Mouse (Mus musculus): ENCODE data around the gene Gm10061.
"Not testable (repeated sequence)": the region's sequence is repeated elsewhere in the genome, so short reads cannot be mapped to it uniquely, and the experiment has no call there.

Gene Gm10061

DNA sequence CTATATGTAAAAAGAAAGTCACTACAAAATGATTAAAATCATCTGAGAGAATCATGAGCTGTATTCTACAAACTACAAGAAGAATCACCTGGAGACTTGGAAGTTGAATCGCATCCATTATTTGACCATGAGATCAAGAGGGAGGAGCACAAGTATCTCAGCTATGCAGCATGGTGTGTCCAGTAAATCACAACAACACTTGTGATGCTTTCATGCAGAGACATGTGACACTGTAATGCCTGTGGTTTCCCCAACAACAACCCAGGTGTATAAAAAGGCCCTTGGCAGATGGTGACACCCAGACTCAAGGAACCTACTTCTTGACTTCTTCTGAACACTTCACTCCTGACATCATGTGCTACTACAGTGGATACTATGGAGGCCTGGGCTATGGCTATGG lies at the start of gene Gm10061:
TSS of gene Gm10061 (plus strand) at position 301 of the 400 bp plus-strand sequence.
- DNase-seq = no peak

DNA sequence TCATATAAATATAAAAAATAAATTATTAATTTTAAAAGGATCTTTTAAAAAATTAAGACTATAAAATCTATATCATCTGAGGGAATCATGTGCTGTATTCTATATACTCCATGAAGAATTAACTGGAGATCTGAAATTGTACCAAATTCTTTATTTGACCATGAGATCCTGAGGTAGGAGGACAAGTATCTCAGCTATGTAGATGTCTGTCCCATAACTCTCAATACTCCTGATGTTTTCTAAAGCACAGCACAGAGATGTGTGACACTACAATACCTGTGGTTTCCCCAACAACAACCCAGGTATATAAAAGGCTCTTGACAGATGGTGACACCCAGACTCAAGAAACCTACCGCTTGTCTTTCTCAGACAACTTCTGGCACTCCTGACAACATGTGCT lies 10.3 kb upstream of the Gm10061 start, which contains the start of gene Gm6358:
TSS of gene Gm6358 (plus strand) at position 301 of the 400 bp plus-strand sequence.
- DNase-seq = no peak

DNA sequence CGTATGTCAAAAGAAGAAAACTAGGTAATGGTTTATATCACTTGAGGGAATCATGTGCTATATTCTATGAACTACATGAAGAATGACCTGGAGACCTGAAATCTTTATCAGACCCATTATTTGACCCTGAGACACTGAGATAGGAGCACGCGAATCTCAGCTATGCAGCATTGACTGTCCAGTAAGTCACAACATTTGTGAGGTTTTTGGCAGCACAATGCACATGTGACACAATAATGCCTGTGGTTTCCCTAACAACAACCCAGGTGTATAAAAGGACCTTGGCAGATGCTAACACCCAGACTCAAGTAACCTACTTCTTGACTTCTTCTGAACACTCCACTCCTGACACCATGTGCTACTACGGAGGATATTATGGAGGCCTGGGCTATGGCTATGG lies 6.8 kb downstream of the Gm10061 start, which contains the start of gene Gm9789:
TSS of gene Gm9789 (plus strand) at position 301 of the 400 bp plus-strand sequence.
- DNase-seq = no peak

DNA sequence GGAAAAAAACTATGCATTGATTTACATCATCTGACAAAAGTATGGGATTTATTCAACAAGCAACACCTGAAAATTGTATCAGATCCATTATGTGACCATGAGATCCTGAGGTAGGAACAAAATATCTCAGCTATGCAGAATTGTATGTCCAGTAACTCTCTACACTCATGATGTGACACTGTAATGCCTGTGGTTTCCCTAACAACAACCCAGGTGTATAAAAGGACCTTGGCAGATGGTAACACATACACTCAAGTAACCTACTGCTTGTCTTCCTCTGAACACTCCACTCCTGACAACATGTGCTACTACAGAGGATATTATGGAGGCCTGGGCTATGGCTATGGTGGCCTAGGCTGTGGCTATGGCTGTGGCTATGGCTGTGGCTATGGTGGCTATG lies 18.3 kb downstream of the Gm10061 start, which contains the start of gene Gm7735:
TSS of gene Gm7735 (plus strand) at position 301 of the 400 bp plus-strand sequence.
- DNase-seq = not testable (repeated sequence)

DNA sequence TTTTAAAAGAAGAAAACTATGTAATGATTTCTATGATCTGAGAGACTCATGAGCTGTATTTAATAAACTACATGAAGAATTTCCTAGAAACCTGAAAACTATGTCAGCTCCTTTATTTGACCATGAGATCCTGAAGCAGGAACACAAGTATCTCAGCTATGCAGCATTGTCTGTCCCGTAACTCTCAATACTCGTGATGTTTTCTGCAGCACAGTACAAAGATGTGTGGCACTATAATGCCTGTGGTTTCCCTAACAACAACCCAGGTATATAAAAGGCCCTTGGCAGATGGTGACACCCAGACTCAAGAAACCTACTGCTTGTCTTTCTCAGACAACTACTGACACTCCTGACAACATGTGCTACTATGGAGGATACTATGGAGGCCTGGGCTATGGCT lies 23.5 kb downstream of the Gm10061 start, which contains the start of gene 1110057P08Rik:
TSS of gene 1110057P08Rik (plus strand) at position 301 of the 400 bp plus-strand sequence.
- no peak for DNase-seq

DNA sequence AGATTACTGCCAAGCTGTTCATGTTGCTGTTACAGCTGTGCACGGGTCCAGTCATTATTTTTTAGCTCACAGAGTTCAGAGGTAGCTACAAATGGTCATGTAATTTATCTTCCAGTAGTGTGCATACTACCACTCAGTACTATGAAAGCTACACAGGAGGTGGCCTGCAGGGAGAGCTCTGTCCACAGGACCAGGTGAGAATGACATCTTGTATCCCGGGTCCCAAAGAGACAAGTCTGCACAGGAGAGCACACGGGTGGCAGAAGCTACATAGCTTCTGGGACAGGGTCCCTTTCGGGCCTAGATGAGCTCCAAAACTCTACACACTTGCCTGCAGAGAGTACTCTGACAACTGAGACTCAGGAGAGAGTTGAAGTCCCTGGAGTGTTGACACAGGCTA lies 37.7 kb downstream of the Gm10061 start:
- no peak for DNase-seq
